Mouse (Mus musculus): Measurements from ENCODE around the gene Lrrc8a. TPM values are rescaled to one million over a fixed set of nuclear protein-coding genes. Genes with fewer than 3 reads are reported as not detected.

Gene Lrrc8a
- polyA plus RNA-seq, 1 experiment from 2014 or later: 57.8 TPM

DNA sequence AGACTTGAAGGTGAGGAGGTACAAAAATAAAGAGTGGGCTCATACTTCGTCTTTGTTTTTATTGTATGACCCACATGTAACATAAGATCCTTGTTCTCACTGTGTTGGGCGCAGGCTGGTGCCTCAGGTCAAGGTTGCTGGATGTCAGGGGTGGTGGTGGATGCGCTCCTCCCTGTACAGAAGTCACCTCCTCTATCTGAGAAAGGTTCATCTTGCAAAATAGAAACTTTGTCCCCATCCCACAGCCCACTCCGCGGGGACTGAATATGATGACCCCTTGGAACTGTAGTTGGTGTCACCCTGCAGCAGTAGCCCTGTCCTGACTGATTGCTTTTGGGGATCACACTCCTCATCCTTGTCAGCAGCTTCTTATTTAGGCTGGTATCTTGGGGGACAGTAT is 9.5 kb downstream of the Lrrc8a start:
- H3K4me2 ChIP-seq (ENCODE audit: low read length): no peak overlapping the region
- no peaks in the 10 kb centered on the region for H3K9me3 ChIP-seq (replicated peaks; ENCODE audit: control insufficient read depth, low read length, poor library complexity, severe bottlenecking)
- no peaks in the 10 kb centered on the region for H3K4me1 ChIP-seq (ENCODE audit: control insufficient read depth, insufficient read depth, low read length)
- H3K27me3 ChIP-seq (ENCODE audit: control insufficient read depth, insufficient read depth, low read depth, low read length): no peaks in the 10 kb centered on the region
- no peak overlapping the region for H3K9ac ChIP-seq (ENCODE audit: low read depth, low read length)
- 92% methylated on average over 5 of the region's 5 CpGs for WGBS
- H3K36me3 ChIP-seq (ENCODE audit: control insufficient read depth, insufficient read depth, low read length): peaks cover 12% of the 10 kb centered on the region
- no peak for ATAC-seq
- no peak overlapping the region for H3K4me3 ChIP-seq (ENCODE audit: low read depth, low read length)
- H3K27ac ChIP-seq (ENCODE audit: low read length): no peak overlapping the region

DNA sequence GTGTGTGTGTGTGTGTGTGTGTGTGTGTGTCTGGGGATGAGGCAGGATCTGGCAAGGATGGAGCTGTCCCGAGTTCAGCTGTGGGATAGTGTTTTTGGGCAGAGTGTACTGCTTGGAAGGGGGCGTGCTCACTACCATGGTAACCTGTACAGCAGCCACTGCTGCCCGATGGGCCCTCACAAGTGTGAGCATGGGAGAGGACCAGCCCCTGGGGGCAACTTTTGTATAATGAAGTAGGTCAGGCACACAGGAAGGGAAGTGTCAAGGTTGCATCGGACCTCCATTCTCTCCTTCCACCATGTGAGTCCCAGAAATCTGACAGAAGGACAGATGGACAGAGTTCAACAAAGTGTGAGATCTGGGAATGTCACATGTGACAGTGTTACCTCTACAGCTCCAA is 10.2 kb downstream of the Lrrc8a start:
- no peak overlapping the region for H3K27ac ChIP-seq (ENCODE audit: low read length)
- no peaks in the 10 kb centered on the region for H3K9me3 ChIP-seq (replicated peaks; ENCODE audit: control insufficient read depth, low read length, poor library complexity, severe bottlenecking)
- H3K4me2 ChIP-seq (ENCODE audit: low read length): no peak overlapping the region
- H3K4me3 ChIP-seq (ENCODE audit: low read depth, low read length): no peak overlapping the region
- no peak overlapping the region for H3K9ac ChIP-seq (ENCODE audit: low read depth, low read length)
- no peaks in the 10 kb centered on the region for H3K27me3 ChIP-seq (ENCODE audit: control insufficient read depth, insufficient read depth, low read depth, low read length)
- peaks cover 12% of the 10 kb centered on the region for H3K36me3 ChIP-seq (ENCODE audit: control insufficient read depth, insufficient read depth, low read length)
- H3K4me1 ChIP-seq (ENCODE audit: control insufficient read depth, insufficient read depth, low read length): no peaks in the 10 kb centered on the region
- 63% methylated on average over 4 of the region's 4 CpGs for WGBS
- no peak for ATAC-seq

DNA sequence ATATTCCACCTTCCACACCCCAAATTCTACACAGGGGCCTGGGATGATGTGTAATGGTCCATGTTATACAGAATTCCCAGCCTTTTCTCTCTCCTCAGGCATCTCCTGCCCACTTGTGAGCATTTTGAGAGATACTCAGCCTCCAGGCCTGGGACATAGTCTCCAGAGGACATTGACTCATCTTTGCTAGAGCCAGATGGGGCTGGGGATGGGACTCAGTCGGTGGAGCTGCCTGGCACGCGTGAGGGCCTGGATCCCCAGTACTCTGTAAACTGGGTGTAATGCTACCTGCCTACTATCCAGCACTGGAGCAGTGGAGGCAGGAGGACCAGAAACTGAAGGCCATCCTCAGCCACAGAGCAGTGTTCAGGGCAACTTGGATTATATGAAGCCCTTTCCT is 11.7 kb downstream of the Lrrc8a start:
- Histone ChIP-seq H3K27me3 (ENCODE audit: control insufficient read depth, insufficient read depth, low read depth, low read length) (no peaks in the 10 kb centered on the region), H3K4me2 (ENCODE audit: low read length) (no peak overlapping the region), H3K4me3 (ENCODE audit: low read depth, low read length) (no peak overlapping the region), H3K9ac (ENCODE audit: low read depth, low read length) (no peak overlapping the region), H3K36me3 (ENCODE audit: control insufficient read depth, insufficient read depth, low read length) (peaks cover 6% of the 10 kb centered on the region; the same call in 1 of the 2 replicates), H3K9me3 (replicated peaks; ENCODE audit: control insufficient read depth, low read length, poor library complexity, severe bottlenecking) (no peaks in the 10 kb centered on the region), H3K4me1 (ENCODE audit: control insufficient read depth, insufficient read depth, low read length) (no peaks in the 10 kb centered on the region), H3K27ac (ENCODE audit: low read length) (no peak overlapping the region)
- ATAC-seq: no peak
- 94% methylated on average over 3 of the region's 3 CpGs for WGBS

DNA sequence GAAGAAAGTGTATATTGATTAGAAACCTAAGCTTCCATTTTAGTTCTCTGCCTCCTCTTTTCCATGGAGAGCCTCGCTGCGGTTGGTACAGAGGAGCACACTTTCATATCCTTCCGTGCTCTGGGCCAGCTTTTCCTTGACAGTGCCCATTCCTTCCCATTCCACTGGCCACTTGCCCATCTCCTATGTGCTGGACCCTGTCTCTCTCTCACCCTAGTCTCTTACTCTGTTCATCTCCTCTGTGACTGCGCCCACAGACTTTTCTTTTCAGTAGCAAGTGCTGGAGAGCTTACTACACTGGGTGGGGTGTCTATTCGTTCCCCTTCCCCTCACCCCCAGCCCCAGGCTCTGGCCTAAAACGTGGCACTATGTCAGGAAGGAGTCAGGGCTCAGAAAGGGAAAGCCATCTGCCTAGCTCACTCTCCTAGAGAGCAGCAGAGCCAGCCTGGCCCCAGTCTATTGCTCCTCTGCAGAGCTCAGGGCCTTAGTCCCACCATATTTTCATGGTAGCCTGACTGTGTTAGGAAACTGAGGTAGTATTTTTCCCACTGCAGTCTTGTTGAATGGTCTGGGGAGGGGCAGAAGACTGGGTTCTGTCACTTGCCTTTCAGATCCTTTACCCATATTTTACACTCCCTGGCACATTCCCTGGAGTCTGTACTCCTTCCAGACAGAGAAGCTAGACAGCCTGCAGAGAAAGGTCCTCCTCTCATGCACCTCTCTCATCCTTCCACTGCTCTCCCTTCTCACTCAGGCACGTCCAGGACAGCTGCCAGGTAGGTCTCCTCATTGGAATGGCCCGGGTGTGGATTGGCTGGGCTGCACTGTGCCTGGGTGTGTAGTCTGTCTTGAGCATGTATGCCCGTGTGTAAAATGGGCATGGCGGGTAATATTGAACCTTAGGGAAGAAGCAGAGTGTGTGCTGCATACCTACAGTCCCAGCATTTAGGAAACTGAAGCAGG is 12.9 kb downstream of the Lrrc8a start:
- Histone ChIP-seq H3K9ac (ENCODE audit: low read depth, low read length) (no peak overlapping the region), H3K9me3 (replicated peaks; ENCODE audit: control insufficient read depth, low read length, poor library complexity, severe bottlenecking) (no peaks in the 10 kb centered on the region), H3K27me3 (ENCODE audit: control insufficient read depth, insufficient read depth, low read depth, low read length) (no peaks in the 10 kb centered on the region), H3K36me3 (ENCODE audit: control insufficient read depth, insufficient read depth, low read length) (peaks cover 9% of the 10 kb centered on the region), H3K27ac (ENCODE audit: low read length) (no peak overlapping the region), H3K4me1 (ENCODE audit: control insufficient read depth, insufficient read depth, low read length) (no peaks in the 10 kb centered on the region), H3K4me2 (ENCODE audit: low read length) (no peak overlapping the region), H3K4me3 (ENCODE audit: low read depth, low read length) (no peak overlapping the region)
- no peak for ATAC-seq
- 94% methylated on average over 10 of the region's 10 CpGs for WGBS

DNA sequence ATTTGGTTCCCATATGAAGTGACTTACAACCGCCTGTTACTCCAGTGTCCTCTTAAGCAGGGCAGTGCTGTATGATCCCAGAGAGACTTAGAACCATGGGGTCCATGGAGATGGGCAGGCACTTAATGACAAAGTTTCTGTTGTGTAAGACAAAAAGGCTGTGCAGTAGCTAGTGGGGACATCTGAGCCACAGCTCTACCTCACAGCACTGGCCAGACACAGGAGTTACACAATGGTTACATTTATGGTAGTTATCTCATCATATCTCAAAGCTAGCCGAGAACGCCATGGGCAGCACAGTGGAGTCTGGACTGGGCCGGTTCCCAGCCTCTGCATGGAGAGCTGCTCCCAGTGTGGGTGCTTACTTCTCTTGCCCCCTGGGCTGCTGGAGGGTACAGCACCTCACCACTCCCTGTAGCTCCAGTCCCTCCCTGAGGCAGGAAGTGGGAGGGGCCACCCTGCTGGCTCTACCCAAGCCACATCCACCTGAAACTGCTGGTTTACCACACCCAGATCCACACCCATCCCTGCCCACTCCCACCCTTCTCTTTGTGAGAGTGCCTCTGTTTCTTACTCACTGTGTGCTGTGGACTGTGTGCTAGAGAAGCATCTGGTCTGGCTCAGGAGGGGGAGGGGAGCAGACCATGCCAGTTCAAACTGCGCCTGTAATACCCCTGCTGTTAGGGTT is 14.0 kb downstream of the Lrrc8a start:
- WGBS: 88% methylated on average over 5 of the region's 5 CpGs
- Histone ChIP-seq H3K9me3 (replicated peaks; ENCODE audit: control insufficient read depth, low read length, poor library complexity, severe bottlenecking) (no peaks in the 10 kb centered on the region), H3K4me3 (ENCODE audit: low read depth, low read length) (no peak overlapping the region), H3K4me2 (ENCODE audit: low read length) (no peak overlapping the region), H3K27ac (ENCODE audit: low read length) (no peak overlapping the region), H3K27me3 (ENCODE audit: control insufficient read depth, insufficient read depth, low read depth, low read length) (no peaks in the 10 kb centered on the region), H3K4me1 (ENCODE audit: control insufficient read depth, insufficient read depth, low read length) (no peaks in the 10 kb centered on the region), H3K9ac (ENCODE audit: low read depth, low read length) (no peak overlapping the region), H3K36me3 (ENCODE audit: control insufficient read depth, insufficient read depth, low read length) (peaks cover 20% of the 10 kb centered on the region)
- no peak for ATAC-seq

DNA sequence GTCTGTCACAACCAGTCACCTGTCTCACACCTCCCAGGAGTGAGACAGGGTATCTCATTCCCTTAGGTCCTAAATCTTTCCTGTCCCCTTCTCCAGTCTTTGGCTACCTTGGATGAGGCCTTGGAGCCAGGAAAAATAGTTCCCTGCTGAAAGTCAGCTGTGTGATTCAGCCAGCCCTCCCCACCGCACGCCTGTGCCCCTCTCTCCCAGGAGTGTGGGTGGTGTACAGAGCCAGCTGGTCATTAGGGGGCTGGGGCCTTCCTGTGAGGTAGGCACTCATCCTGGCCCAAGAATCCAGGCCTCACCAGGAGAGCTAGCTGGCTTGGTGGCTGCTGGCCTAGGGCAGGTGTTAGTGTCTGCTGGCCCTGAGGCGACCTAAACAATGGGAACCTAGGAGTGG is 15.0 kb downstream of the Lrrc8a start:
- no peak overlapping the region for H3K4me2 ChIP-seq (ENCODE audit: low read length)
- no peaks in the 10 kb centered on the region for H3K9me3 ChIP-seq (replicated peaks; ENCODE audit: control insufficient read depth, low read length, poor library complexity, severe bottlenecking)
- H3K4me1 ChIP-seq (ENCODE audit: control insufficient read depth, insufficient read depth, low read length): no peaks in the 10 kb centered on the region
- no peak overlapping the region for H3K27ac ChIP-seq (ENCODE audit: low read length)
- WGBS: 80% methylated on average over 3 of the region's 3 CpGs
- H3K4me3 ChIP-seq (ENCODE audit: low read depth, low read length): no peak overlapping the region
- H3K36me3 ChIP-seq (ENCODE audit: control insufficient read depth, insufficient read depth, low read length): peaks cover 29% of the 10 kb centered on the region
- H3K27me3 ChIP-seq (ENCODE audit: control insufficient read depth, insufficient read depth, low read depth, low read length): no peaks in the 10 kb centered on the region
- H3K9ac ChIP-seq (ENCODE audit: low read depth, low read length): no peak overlapping the region
- no peak for ATAC-seq

DNA sequence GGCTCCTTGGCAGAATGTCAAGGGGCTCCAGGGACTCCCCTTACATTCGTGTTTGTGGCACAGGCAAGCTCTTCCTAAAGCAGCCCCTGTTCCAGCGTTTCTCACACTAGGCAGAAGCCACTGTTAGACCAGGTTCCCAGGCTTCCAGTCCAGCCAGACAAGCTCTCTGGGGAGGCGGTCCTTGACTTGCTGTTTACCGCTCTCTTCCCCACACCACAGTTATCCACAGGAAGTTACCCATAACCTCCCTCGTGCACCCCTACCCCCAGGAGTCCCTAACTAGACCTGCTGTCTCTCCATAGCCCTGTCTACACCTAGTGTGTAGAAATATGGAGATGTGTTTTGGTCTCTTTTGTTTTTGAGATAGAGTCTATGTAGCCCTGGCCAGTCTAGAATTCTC is 16.3 kb downstream of the Lrrc8a start:
- H3K4me1 ChIP-seq (ENCODE audit: control insufficient read depth, insufficient read depth, low read length): no peaks in the 10 kb centered on the region
- no peak overlapping the region for H3K4me3 ChIP-seq (ENCODE audit: low read depth, low read length)
- WGBS: 87% methylated on average over 5 of the region's 5 CpGs
- H3K36me3 ChIP-seq (ENCODE audit: control insufficient read depth, insufficient read depth, low read length): peaks cover 36% of the 10 kb centered on the region
- no peak overlapping the region for H3K9ac ChIP-seq (ENCODE audit: low read depth, low read length)
- no peaks in the 10 kb centered on the region for H3K27me3 ChIP-seq (ENCODE audit: control insufficient read depth, insufficient read depth, low read depth, low read length)
- no peak overlapping the region for H3K4me2 ChIP-seq (ENCODE audit: low read length)
- no peaks in the 10 kb centered on the region for H3K9me3 ChIP-seq (replicated peaks; ENCODE audit: control insufficient read depth, low read length, poor library complexity, severe bottlenecking)
- ATAC-seq: no peak
- H3K27ac ChIP-seq (ENCODE audit: low read length): no peak overlapping the region

DNA sequence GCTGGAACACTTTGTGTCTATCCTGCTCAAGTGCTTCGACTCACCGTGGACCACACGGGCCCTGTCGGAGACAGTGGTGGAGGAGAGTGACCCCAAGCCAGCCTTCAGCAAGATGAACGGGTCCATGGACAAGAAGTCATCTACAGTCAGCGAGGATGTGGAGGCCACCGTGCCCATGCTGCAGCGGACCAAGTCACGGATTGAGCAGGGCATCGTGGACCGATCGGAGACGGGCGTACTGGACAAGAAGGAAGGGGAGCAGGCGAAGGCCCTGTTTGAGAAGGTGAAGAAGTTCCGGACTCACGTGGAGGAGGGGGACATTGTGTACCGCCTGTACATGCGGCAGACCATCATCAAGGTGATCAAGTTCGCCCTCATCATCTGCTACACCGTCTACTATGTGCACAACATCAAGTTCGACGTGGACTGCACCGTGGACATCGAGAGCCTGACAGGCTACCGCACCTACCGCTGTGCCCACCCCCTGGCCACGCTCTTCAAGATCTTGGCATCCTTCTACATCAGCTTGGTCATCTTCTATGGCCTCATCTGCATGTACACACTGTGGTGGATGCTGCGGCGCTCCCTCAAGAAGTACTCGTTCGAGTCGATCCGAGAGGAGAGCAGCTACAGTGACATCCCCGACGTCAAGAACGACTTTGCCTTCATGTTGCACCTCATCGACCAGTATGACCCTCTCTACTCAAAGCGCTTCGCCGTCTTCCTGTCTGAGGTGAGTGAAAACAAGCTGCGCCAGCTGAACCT is 18.3 kb downstream of the Lrrc8a start:
- H3K36me3 ChIP-seq (ENCODE audit: control insufficient read depth, insufficient read depth, low read length): peaks cover 34% of the 10 kb centered on the region
- ATAC-seq: no peak
- H3K9ac ChIP-seq (ENCODE audit: low read depth, low read length): no peak overlapping the region
- no peak overlapping the region for H3K27ac ChIP-seq (ENCODE audit: low read length)
- no peak overlapping the region for H3K4me3 ChIP-seq (ENCODE audit: low read depth, low read length)
- H3K4me2 ChIP-seq (ENCODE audit: low read length): no peak overlapping the region
- no peaks in the 10 kb centered on the region for H3K4me1 ChIP-seq (ENCODE audit: control insufficient read depth, insufficient read depth, low read length)
- no peaks in the 10 kb centered on the region for H3K27me3 ChIP-seq (ENCODE audit: control insufficient read depth, insufficient read depth, low read depth, low read length)
- WGBS: 96% methylated on average over 42 of the region's 42 CpGs
- no peaks in the 10 kb centered on the region for H3K9me3 ChIP-seq (replicated peaks; ENCODE audit: control insufficient read depth, low read length, poor library complexity, severe bottlenecking)

All from midbrain, embryonic 16.5 days (tissue).